Mouse (Mus musculus) brain, embryonic 14.5 days (tissue): ENCODE measurements around the gene Mea1. TPM values are rescaled to one million over a fixed set of nuclear protein-coding genes. Genes with fewer than 3 reads are reported as not detected.

Experiments
- DNase-seq: peaks from one replicate; pipeline ENCODE4 v3.0.0-alpha.2; 2011; ENCODE audit warnings: low read depth
- CTCF ChIP-seq: fragments of 200-500 bp; IDR thresholded peaks from 2 replicates; pipeline ENCODE4 v1.5.1; 2012; ENCODE audit warnings: inconsistent platforms, mild to moderate bottlenecking, moderate library complexity, borderline replicate concordance; ENCODE audit not compliant: insufficient read depth, insufficient read length; ENCODE audit errors: extremely low read depth
- POLR2A ChIP-seq: fragments of 200-500 bp; IDR thresholded peaks from 2 replicates; pipeline ENCODE4 v1.6.1; 2012; ENCODE audit warnings: mild to moderate bottlenecking, inconsistent platforms, borderline replicate concordance; ENCODE audit not compliant: poor library complexity, insufficient read depth, insufficient read length, severe bottlenecking; ENCODE audit errors: extremely low read depth
- polyA plus RNA-seq: library from polyadenylated mRNA; depleted of rRNA; stranded (reverse); fragments of >200 nt; gene quantifications from 2 replicates; pipeline ENCODE4 v1.2.3, GENCODE M21; 2012

The Mea1 gene
- polyA plus RNA-seq, 1 experiment: 144 TPM

DNA sequence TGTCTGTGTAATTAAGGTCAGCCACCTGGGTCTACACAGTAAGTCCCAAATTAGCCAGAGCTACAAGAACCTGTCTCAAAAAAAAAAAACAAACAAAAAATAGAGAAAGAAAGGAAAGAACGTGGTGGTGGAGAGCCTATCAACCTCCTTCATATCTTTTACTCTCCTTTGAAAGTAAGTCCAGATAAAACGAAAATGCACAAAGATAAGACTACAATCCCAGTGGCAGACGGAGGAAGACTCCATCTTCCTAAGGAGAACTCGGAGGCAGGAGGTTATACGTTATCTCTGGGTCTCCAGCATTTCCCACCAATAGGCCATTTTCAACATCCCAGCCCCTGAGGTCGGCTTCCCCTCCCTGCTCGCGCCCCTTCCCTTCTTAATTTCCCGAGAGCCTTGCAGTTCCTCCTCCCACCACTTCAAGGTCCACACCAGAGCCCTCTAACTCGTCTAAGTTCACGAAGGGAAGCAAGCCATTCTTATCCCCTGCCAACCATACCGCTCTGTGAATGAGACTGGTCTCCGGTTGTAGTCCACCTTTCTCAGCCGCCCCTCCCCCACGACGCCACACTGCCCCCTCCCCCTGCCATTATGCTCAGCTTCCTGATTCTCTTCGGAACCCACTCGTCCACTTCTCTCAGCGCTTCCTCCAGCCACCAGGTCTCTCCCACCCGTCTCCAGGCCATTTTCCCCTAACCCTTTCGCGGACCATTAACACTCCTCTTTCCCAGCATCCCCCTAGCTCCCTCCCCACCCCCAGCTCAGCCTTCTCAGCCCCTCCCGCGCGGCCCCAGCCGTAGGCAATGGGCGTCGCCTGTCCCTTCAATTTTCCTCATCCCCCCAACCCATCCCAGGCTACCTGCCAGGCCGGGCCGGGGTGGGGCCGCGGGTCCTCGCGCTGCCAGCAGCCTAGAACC is 1.5 kb downstream of the Mea1 start:
- DNase-seq: no peak
- TF ChIP-seq CTCF (peak; percentile 32; the same call in 1 of the 2 replicates), POLR2A (no peak)

GRCm38 (mm10) chr17:46680760-46681373 is 2.3 kb downstream of the Mea1 start, which contains the start of gene Klhdc3:
Gene Klhdc3 (minus strand): TSS chr17:46680914.
- peak; percentile 100 for DNase-seq
- TF ChIP-seq POLR2A: peak; percentile 44; the same call in 1 of the 2 replicates
- no peak for TF ChIP-seq CTCF

DNA sequence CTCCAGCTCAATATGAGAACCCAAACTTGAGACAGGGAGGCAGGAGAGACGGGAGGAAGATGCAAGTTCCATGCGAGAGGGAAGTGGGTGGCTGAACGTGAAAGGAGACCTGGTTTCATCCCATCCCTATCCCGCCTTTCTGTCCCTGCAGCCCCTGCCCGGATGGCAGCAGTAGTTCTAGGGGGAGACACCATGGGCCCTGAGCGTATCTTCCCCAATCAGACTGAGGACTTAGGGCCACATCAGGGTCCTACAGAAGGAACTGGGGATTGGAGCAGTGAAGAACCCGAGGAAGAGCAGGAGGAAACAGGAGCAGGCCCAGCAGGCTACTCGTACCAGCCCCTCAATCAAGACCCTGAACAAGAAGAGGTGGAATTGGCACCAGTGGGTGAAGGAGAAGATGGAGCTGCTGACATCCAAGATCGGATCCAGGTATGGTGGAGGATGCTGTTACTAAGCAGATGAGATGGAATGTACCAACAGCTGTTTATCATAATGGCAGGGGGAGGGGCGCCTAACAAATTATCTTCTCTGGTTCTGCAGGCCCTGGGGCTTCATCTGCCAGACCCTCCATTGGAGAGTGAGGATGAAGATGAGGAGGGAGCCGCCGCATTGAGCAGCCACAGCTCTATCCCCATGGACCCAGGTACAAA is 3.0 kb downstream of the Mea1 start:
- DNase-seq: no peak
- no peak for TF ChIP-seq CTCF
- no peak for TF ChIP-seq POLR2A

DNA sequence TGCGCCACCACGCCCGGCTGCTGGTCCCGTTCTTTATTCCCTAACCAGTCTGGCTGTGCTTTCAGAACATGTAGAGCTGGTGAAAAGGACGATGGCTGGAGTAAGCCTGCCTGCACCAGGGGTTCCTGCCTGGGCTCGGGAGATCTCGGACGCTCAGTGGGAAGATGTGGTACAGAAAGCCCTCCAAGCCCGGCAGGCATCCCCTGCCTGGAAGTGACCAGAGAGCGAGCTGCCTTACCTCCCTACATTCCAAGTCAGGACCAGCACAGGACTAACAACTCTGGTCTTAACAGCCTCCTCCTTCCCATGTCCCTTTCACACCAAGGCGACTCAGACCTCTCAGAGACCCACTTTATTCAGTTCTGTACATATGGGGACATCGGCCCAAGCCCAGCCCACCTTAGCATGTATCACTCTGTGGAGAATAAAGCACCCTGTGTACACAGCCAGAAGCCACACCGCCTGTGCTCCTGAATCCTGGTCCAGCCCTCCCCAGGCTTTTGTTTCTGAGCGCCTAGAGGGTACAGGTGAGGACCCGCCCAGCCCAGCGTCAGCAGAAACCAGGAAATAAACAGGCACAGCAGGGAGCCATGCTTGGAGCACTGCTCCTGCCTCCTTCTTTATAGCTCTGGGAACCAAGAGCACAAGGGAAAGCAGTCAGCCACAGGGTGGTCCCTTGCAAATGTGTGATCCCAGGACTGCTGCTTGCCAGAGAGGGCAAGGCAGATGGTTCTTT is 4.2 kb downstream of the Mea1 start:
- TF ChIP-seq POLR2A (no peak), CTCF (no peak)
- no peak for DNase-seq

DNA sequence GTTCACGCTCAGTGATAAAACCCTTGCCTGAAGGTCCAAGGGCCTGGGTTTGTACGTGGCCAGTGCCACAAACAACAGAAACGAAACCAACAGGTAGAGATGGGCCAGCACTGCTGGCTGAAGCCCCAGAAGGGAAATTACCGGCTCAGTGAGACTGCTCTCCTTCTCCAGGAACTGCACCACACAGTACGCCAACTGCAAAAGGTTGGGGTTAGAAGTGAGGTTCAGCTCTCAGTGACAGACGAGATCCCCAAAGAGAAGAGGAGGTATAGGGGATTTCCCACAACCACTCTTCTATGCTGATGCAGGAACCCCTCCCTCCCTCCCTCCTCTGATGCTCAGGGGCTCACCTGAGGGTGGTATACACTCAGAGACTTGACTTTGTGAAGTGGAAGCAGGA is 7.3 kb downstream of the Mea1 start:
- no peak for DNase-seq
- no peak for TF ChIP-seq POLR2A
- no peak for TF ChIP-seq CTCF

GRCm38 (mm10) chr17:46690665-46691064 is 12.1 kb downstream of the Mea1 start:
- no peak for DNase-seq
- TF ChIP-seq CTCF (no peak), POLR2A (no peak)

DNA sequence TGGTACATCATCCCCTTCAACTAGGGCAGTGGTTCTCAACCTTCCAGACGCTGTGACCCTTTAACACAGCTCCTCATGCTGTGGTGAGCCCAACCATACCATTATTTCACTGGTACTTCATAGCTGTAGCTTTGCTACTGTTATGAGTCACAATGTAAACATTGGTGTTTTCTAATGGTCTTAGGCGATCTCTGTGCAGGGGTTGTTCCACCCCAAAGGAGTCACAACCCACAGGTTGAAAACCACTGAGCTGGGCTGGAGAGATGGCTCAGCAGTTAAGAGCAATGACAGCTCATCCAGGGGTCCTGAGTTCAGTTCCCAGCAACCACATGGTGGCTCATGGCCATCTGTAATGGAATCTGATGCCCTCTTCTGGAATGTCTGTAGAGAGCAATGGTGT is 12.8 kb downstream of the Mea1 start:
- no peak for TF ChIP-seq CTCF
- no peak for TF ChIP-seq POLR2A

GRCm38 (mm10) chr17:46694517-46695063 is 16.0 kb downstream of the Mea1 start:
- peak; percentile 31 for DNase-seq
- TF ChIP-seq CTCF: no peak

More for the DNA sequence above, 12.8 kb downstream of the Mea1 start:
- no peak for DNase-seq

GRCm38 (mm10) chr17:46698515-46698914 is 19.9 kb downstream of the Mea1 start:
- DNase-seq: no peak
- TF ChIP-seq POLR2A (no peak), CTCF (no peak)

DNA sequence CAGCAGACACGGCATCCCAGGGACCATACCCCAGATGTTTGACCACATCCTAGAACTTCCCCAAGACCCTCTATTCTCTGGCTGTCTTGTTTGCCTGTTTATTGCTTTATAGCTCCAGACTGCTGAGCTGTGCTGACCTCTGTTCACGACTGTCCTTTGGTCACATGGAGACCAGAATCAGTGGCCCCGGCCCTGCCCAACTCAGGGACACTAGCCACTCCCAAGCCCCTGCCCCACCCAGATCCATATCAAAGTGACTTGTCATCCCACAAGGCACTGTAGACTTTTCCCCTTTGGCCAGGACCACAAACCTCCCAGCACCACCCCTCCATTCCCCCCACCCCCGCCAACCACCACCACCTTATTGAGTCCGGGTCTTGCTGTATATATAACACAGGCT is 20.7 kb downstream of the Mea1 start:
- no peak for DNase-seq
- TF ChIP-seq CTCF (no peak), POLR2A (no peak)

GRCm38 (mm10) chr17:46699912-46700311 is 21.3 kb downstream of the Mea1 start:
- no peak for TF ChIP-seq CTCF
- no peak for TF ChIP-seq POLR2A
- DNase-seq: no peak

DNA sequence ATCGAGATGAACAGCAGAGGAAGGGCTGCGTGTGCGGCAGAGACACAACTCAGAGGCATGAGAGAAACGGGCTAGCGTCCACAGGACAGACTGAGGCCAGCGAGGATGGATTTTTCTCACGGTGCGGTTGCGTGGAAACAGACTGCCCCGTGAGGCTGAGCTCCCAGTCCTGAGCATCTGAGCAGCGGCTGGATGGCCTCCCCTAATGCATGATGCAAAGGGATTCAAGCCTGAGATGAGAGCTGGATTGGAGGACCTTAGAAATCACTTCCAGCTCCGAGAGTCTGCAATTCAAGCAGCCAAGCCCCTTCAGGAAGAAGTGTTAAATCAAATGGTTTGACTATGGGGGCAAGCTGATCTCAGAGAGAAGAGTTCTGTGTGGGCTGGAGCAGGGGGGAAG is 22.9 kb downstream of the Mea1 start:
- DNase-seq: no peak
- no peak for TF ChIP-seq CTCF
- no peak for TF ChIP-seq POLR2A
